Mouse (Mus musculus) retina, postnatal 7 days (tissue): ENCODE results near the gene Bloc1s5.

ENCODE experiments used
- DNase-seq: peaks from one replicate; pipeline ENCODE4 v3.0.0-alpha.2; 2012; ENCODE audit warnings: low read depth, low spot score

Bloc1s5 gene

DNA sequence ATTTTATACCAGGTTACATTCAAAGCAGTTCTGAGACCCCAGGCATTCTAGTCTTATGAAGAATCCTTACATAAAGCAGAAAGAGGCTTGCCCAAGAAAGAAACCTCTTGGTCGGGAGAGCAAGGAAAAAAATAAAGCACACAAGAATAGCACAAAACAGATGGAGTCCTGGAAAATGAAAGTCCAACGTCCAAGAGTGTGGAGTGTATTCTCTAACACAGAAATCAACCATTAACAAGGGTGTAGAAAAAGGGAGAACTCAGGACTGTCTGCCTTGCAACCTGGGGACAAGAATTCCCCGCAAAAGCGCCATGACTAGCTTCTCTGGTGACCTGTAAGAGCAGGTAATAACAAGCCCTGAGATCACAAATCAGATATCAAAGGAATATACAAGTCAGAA is 69.7 kb downstream of the Bloc1s5 start:
- no peak for DNase-seq

DNA sequence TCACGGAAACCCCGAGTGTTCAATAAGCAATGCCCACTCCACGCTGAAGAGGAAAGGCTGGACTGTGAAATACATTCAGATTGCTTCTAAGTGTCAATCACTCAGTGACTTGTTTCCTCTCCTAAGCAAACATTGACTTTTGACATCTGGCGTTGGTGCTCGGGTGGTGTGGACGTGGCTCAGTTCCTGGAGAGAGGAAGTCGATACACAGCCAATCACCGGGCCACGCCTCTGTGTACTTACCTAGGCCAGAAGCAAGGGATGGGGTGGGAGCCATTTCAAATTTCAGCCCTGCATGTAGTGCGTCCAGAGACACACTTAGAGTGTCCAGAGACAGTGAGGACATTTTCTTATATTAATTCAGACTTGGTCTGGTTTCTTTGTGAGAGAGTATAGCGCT is 80.3 kb downstream of the Bloc1s5 start:
- DNase-seq, result no peak

DNA sequence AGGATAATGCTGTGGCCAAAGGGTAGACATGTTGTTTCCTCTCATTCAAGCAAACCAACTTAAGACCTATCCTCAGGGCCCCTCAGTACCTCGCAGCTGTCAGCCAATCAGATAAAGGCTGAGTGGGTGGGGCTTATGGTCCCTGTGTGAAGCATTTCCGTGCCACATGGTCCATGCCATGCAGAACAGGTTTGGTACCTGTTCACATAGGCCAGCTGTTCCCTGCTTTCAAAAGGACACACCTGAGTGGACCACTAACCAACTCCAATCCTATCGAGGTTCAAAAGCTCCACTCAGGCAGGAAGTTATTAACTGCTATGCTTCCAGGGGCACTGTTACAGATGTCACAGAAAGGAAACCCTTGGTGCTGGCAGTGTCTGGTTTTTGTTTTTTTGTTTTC is 80.7 kb downstream of the Bloc1s5 start:
- DNase-seq, result no peak

DNA sequence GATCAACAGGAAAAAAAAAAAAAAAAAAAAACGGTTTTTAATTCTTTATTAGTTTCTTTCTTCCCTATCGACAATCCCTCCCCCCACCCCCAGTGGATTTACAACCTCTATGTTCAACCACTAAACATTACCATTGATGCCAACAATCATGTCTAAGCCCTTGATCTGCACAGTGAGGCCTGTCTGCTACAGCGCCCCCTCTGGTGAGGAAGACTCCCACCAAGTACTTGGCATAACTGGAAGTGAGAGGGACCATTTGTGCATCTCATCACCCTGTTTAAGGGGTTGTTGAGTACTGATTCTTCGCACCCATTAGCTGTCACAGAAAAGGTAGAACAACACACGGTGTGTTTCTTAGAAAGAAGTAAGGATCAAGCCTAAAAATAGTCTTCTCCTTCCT is 86.2 kb downstream of the Bloc1s5 start:
- no peak for DNase-seq

DNA sequence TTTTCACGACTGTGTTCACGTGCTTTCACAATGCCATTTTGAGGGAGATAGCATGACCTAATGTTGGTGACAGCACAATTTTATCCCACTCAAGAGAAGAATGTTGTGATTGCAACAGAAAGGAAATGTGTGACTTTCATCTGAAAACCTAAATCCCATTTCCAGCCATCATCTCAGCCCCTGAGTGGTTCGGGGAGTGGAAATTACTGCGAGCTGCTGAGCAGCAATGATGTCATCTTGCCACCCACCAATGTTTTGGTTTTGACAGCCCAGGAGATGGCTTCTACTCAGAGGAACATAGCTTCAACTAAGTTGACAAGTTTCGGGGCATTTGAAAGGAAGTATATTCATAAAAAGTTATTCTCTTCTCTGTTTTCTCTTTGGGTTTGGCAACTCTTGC is 87.2 kb downstream of the Bloc1s5 start:
- DNase-seq, result no peak

DNA sequence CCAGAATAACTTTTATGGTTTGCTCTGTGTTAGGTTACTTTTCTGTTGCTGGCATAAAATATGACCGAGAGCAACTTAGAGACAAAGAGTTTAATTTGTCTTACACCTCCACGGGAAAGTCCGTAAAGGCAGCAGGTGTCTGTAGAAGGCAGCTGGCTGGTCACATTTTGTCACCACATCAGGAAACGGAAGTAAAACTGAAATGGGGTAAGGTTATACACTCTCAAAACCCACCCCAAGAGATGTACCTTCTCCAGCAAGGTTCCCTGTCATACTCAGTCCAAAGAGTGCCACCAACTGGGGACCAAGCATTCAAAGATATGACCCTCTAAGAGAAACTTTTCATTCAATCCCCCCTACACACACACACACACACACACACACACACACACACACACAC is 88.2 kb downstream of the Bloc1s5 start:
- DNase-seq, result no peak

DNA sequence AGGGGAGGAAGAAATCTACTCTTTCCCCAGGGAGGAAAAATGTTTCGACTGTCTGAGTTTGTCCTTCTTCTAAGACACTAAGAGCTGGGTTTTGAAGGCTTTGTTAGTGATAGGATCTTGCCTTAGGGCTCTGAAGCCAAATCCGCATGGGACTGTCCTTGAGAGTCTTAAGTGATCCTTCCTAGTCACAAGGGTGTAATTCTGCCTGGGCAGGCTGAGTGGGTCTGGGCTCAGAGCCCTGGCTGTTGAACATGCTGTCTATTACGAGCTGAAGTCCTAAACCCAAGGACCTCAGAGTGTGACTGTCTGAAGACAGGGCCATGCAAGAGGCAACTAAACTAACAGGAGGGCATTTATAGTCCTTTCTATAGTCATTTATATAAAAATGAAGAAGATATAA is 89.4 kb downstream of the Bloc1s5 start:
- no peak for DNase-seq

DNA sequence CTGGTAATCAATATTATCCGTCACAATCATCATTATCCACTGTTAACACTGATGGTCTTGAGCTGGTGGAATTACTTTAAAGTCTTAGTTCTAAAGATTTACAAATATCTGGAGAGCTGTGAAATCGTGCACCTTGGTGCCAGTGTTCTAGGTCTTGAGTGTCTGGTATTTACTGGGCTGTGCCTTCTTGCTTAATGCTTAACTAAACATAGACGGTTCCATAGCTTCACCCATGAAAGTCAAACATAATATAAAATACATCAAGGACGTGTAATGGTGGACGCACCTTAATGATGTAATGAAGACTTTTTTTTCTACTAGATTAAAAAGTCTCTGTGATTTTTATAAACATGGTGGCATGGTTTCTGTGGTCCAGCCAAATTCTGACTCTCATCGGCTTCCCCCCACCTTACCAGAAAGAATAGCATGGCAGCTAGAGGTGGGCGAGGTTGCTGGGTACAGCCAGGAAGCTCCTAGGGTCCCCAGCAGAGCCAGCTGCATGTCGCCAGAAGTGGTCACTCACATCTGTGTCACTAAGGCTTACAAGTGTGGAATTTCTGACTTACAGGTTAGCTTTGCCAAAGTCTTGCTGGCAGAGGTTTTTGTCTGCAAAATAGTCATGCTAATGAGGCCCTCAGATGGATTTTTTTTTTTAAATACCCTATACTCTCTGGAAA is 90.0 kb downstream of the Bloc1s5 start:
- no peak for DNase-seq

DNA sequence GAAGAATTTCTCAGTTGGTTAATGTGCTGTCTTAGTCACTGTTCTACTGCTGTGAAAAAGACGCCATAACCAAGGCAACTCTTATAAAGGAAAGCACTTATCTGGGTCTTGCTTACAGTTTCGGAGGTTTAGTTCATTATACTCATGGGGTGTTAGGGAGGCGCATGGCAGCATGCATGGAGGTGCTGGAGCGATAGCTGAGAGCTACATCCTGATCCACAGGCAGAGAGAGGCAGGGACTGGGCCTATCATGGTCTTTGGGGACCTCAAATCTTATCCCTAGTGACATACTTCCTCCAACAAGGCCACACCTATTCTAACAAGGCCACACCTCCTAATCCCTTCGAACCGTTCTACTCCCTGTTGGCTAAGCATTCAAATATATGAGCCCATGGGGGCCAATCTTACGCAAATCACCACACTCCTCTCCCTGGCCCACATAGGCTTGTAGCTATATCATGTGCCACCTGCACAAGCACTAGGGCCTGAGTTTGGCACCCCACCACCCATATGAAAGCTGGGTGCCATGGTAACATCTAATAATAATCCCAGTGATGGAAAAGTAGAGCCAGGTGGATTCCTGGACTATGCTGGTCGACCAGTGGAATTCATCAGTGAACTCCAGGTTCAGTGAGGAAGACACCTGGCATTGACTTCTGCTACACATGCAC is 91.3 kb downstream of the Bloc1s5 start:
- no peak for DNase-seq
